Mouse (Mus musculus) brown adipose tissue, adult 24 weeks (tissue): Measurements from ENCODE around the gene Celf2. TPM values are rescaled to one million over a fixed set of nuclear protein-coding genes. Genes with fewer than 3 reads are reported as not detected.

ENCODE experiments used
- H3K27ac ChIP-seq: fragments of 200-500 bp; replicated peaks from 2 replicates; pipeline ENCODE4 v1.5.1; 2012; ENCODE audit warnings: low read depth, mild to moderate bottlenecking, low read length
- H3K4me1 ChIP-seq: fragments of 200-500 bp; 2 replicates; pipeline ENCODE4 v1.6.1; 2012; ENCODE audit warnings: low read length, mixed read lengths; ENCODE audit not compliant: control insufficient read depth, insufficient read depth, insufficient read length
- H3K4me3 ChIP-seq: fragments of 200-500 bp; 2 replicates; pipeline ENCODE4 v1.5.1; 2012; ENCODE audit warnings: low read depth, mild to moderate bottlenecking, low read length, moderate library complexity; ENCODE audit not compliant: insufficient read depth
- polyA plus RNA-seq: library from polyadenylated mRNA; stranded (reverse); fragments of >200 nt; gene quantifications from 2 replicates; pipeline ENCODE4 v1.2.4, GENCODE M21; 2012; ENCODE audit not compliant: missing spikeins, insufficient read depth, insufficient read length

The Celf2 gene
- polyA plus RNA-seq, 1 experiment, result 65.7 TPM

GRCm38 (mm10) chr2:6546462-6547138 is 962.8 kb downstream of the Celf2 start:
- peak overlapping the region; percentile 38; the same call in 1 of the 2 replicates for H3K27ac ChIP-seq
- no peak overlapping the region for H3K4me3 ChIP-seq
- peaks cover 17% of the 10 kb centered on the region for H3K4me1 ChIP-seq

- Histone ChIP-seq H3K27ac (peak overlapping the region; percentile 90), H3K4me1 (peaks cover 17% of the 10 kb centered on the region), H3K4me3 (peak overlapping the region; percentile 17; the same call in 1 of the 2 replicates)
Observed at GRCm38 (mm10) chr2:6545127-6545931, 964.0 kb downstream of the Celf2 start.

GRCm38 (mm10) chr2:6543650-6544049 is 965.7 kb downstream of the Celf2 start:
- H3K4me3 ChIP-seq, result no peak overlapping the region
- H3K27ac ChIP-seq, result no peak overlapping the region

GRCm38 (mm10) chr2:6542556-6543180 is 966.7 kb downstream of the Celf2 start:
- H3K27ac ChIP-seq, result no peak overlapping the region
- no peak overlapping the region for H3K4me3 ChIP-seq
- peaks cover 20% of the 10 kb centered on the region for H3K4me1 ChIP-seq

More at GRCm38 (mm10) chr2:6543650-6544049, 965.7 kb downstream of the Celf2 start:
- H3K4me1 ChIP-seq, result peaks cover 17% of the 10 kb centered on the region

GRCm38 (mm10) chr2:6540825-6541224 is 968.5 kb downstream of the Celf2 start:
- Histone ChIP-seq H3K27ac (no peak overlapping the region), H3K4me1 (peaks cover 17% of the 10 kb centered on the region), H3K4me3 (no peak overlapping the region)

- Histone ChIP-seq H3K4me1 (peaks cover 12% of the 10 kb centered on the region), H3K4me3 (no peak overlapping the region), H3K27ac (no peak overlapping the region)
Observed at GRCm38 (mm10) chr2:6540092-6540491, 969.3 kb downstream of the Celf2 start.

GRCm38 (mm10) chr2:6538500-6538899 is 970.9 kb downstream of the Celf2 start:
- Histone ChIP-seq H3K27ac (no peak overlapping the region), H3K4me1 (peaks cover 11% of the 10 kb centered on the region), H3K4me3 (no peak overlapping the region)

- H3K27ac ChIP-seq, result no peak overlapping the region
- peaks cover 6% of the 10 kb centered on the region; the same call in 1 of the 2 replicates for H3K4me1 ChIP-seq
- H3K4me3 ChIP-seq, result no peak overlapping the region
Observed at GRCm38 (mm10) chr2:6538031-6538430, 971.3 kb downstream of the Celf2 start.

- H3K27ac ChIP-seq, result no peak overlapping the region
- H3K4me1 ChIP-seq, result peaks cover 3% of the 10 kb centered on the region; the same call in 1 of the 2 replicates
- no peak overlapping the region for H3K4me3 ChIP-seq
Observed at GRCm38 (mm10) chr2:6537326-6537725, 972.0 kb downstream of the Celf2 start.

- no peak overlapping the region for H3K4me3 ChIP-seq
- H3K27ac ChIP-seq, result no peak overlapping the region
- H3K4me1 ChIP-seq, result peaks cover 3% of the 10 kb centered on the region; the same call in 1 of the 2 replicates
Observed at GRCm38 (mm10) chr2:6536372-6536771, 973.0 kb downstream of the Celf2 start.

- no peak overlapping the region for H3K27ac ChIP-seq
- H3K4me1 ChIP-seq, result no peaks in the 10 kb centered on the region
- H3K4me3 ChIP-seq, result no peak overlapping the region
Observed at GRCm38 (mm10) chr2:6532341-6532740, 977.0 kb downstream of the Celf2 start.

- H3K4me1 ChIP-seq, result no peaks in the 10 kb centered on the region
- H3K4me3 ChIP-seq, result no peak overlapping the region
- H3K27ac ChIP-seq, result no peak overlapping the region
Observed at GRCm38 (mm10) chr2:6528076-6528475, 981.3 kb downstream of the Celf2 start.

GRCm38 (mm10) chr2:6526825-6527224 is 982.5 kb downstream of the Celf2 start:
- H3K4me1 ChIP-seq, result no peaks in the 10 kb centered on the region
- no peak overlapping the region for H3K27ac ChIP-seq
- H3K4me3 ChIP-seq, result no peak overlapping the region

- H3K4me3 ChIP-seq, result no peak overlapping the region
- H3K27ac ChIP-seq, result no peak overlapping the region
- no peaks in the 10 kb centered on the region for H3K4me1 ChIP-seq
Observed at GRCm38 (mm10) chr2:6526311-6526710, 983.1 kb downstream of the Celf2 start.

- no peak overlapping the region for H3K4me3 ChIP-seq
- no peak overlapping the region for H3K27ac ChIP-seq
- no peaks in the 10 kb centered on the region for H3K4me1 ChIP-seq
Observed at GRCm38 (mm10) chr2:6523924-6524300, 985.5 kb downstream of the Celf2 start.
